Mouse (Mus musculus) C2C12 (cell line): ENCODE results near the gene Chrdl2. TPM values are rescaled to one million over a fixed set of nuclear protein-coding genes. Genes with fewer than 3 reads are reported as not detected.

Experiments
- H3K27me3 ChIP-seq: one replicate; pipeline ENCODE4 v1.6.1; 2011; ENCODE audit not compliant: control insufficient read depth, insufficient read depth, insufficient read length
- H3K36me3 ChIP-seq: one replicate; pipeline ENCODE4 v1.6.1; 2011; ENCODE audit not compliant: control insufficient read depth, insufficient read depth
- H3K4me3 ChIP-seq: one replicate; pipeline ENCODE4 v1.5.1; 2011; ENCODE audit warnings: mild to moderate bottlenecking, control low read depth; ENCODE audit not compliant: poor library complexity, insufficient read depth, severe bottlenecking
- H3K79me2 ChIP-seq: one replicate; pipeline ENCODE4 v1.6.1; 2011; ENCODE audit not compliant: control insufficient read depth, insufficient read depth
- H3K79me3 ChIP-seq: one replicate; pipeline ENCODE4 v1.6.1; 2011; ENCODE audit warnings: low read depth, control low read depth
- H3ac ChIP-seq: one replicate; pipeline ENCODE3; 2011; ENCODE audit warnings: low read depth; ENCODE audit not compliant: control insufficient read depth, insufficient read length
- CEBPB ChIP-seq: IDR thresholded peaks from one replicate; pipeline ENCODE4 v1.6.1; 2011; ENCODE audit warnings: low read depth, mild to moderate bottlenecking, control low read depth, moderate library complexity
- CTCF ChIP-seq: IDR thresholded peaks from one replicate; pipeline ENCODE4 v1.5.1; 2011; ENCODE audit not compliant: control insufficient read depth, insufficient read depth, insufficient read length
- FOSL1 ChIP-seq: IDR thresholded peaks from one replicate; pipeline ENCODE4 v1.8.0; 2011; ENCODE audit warnings: mild to moderate bottlenecking, low read length; ENCODE audit not compliant: poor library complexity, insufficient read depth, severe bottlenecking
- MAX ChIP-seq: IDR thresholded peaks from one replicate; pipeline ENCODE4 v1.6.1; 2011; ENCODE audit warnings: mild to moderate bottlenecking, control low read depth
- MYOD1 ChIP-seq: IDR thresholded peaks from one replicate; pipeline ENCODE4 v1.6.1; 2011; ENCODE audit warnings: low read depth; ENCODE audit not compliant: control insufficient read depth, insufficient read length
- MYOG ChIP-seq: IDR thresholded peaks from one replicate; pipeline ENCODE4 v1.6.1; 2011; ENCODE audit not compliant: control insufficient read depth, insufficient read length; ENCODE audit errors: extremely low read depth
- USF1 ChIP-seq: IDR thresholded peaks from one replicate; pipeline ENCODE4 v1.6.1; 2011; ENCODE audit warnings: low read depth, mild to moderate bottlenecking, control low read depth, moderate library complexity
- polyA plus RNA-seq: library from polyadenylated mRNA; unstranded; fragments of >200 nt; fragmentation: generic; extraction: Trizol; gene quantifications from one replicate; pipeline ENCODE4 v1.2.1, GENCODE M21; 2012; ENCODE audit warnings: missing spikeins

Gene Chrdl2
- polyA plus RNA-seq, 1 experiment, result not detected

DNA sequence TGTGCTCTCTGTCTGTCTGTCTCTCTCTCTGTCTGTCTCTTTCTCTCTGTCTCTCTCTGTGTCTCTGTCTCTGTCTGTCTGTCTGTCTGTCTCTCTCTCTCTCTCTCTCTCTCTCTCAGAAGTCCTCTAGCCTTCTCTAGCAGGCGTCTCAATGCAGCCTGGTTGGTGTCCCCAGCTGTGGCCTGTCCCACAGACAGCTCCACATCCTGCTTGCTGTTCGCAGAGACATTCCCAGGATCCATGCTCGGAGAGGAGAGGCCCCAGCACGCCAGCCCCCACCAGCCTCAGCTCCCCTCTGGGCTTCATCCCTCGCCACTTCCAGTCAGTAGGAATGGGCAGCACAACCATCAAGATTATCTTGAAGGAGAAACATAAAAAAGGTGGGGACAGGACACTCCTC is 21.4 kb downstream of the Chrdl2 start:
- Histone ChIP-seq H3K4me3 (no peak overlapping the region), H3K27me3 (peaks cover 35% of the 10 kb centered on the region), H3K79me3 (no peaks in the 10 kb centered on the region), H3K79me2 (no peaks in the 10 kb centered on the region), H3ac (no peak overlapping the region), H3K36me3 (no peaks in the 10 kb centered on the region)
- no peak for TF ChIP-seq MYOD1
- TF ChIP-seq CEBPB, result no peak
- TF ChIP-seq MAX, result no peak
- no peak for TF ChIP-seq FOSL1
- TF ChIP-seq USF1, result no peak

GRCm38 (mm10) chr7:100029307-100029706 is 23.3 kb downstream of the Chrdl2 start:
- no peak overlapping the region for H3K4me3 ChIP-seq
- TF ChIP-seq MYOD1 (no peak), USF1 (no peak), MYOG (no peak), CTCF (no peak), CEBPB (no peak), MAX (no peak)
- H3K79me3 ChIP-seq, result no peaks in the 10 kb centered on the region
- H3K79me2 ChIP-seq, result no peaks in the 10 kb centered on the region
- peaks cover 44% of the 10 kb centered on the region for H3K27me3 ChIP-seq
- no peak overlapping the region for H3ac ChIP-seq
- no peaks in the 10 kb centered on the region for H3K36me3 ChIP-seq

GRCm38 (mm10) chr7:100030996-100031749 is 25.2 kb downstream of the Chrdl2 start:
- Histone ChIP-seq H3K27me3 (peaks cover 52% of the 10 kb centered on the region), H3K36me3 (no peaks in the 10 kb centered on the region), H3ac (no peak overlapping the region), H3K79me2 (no peaks in the 10 kb centered on the region), H3K4me3 (no peak overlapping the region), H3K79me3 (no peaks in the 10 kb centered on the region)
- no peak for TF ChIP-seq CEBPB
- TF ChIP-seq MAX, result no peak
- TF ChIP-seq MYOG, result no peak
- TF ChIP-seq MYOD1, result no peak
- no peak for TF ChIP-seq CTCF
- no peak for TF ChIP-seq USF1
- no peak for TF ChIP-seq FOSL1

DNA sequence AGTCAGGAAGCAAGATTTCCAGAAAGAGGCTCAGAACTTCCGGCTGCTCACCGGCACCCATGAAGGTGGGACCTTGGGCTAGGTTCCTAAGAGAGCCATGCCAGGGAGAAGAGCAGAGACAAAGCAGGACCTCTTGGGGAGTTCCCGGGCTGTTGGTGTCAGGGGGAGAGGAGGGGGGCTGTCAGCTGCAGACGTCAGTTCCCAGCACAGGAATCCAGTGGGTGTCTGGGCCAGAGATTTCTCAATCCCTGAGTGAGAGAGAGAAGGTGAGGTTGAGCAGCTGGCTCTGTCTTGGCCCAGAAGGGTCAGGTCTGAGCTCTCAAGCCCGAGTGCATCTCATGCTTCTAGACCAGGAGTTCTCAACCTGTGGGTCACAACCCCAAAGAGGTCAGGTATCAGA is 27.7 kb downstream of the Chrdl2 start:
- H3K27me3 ChIP-seq, result peaks cover 42% of the 10 kb centered on the region

DNA sequence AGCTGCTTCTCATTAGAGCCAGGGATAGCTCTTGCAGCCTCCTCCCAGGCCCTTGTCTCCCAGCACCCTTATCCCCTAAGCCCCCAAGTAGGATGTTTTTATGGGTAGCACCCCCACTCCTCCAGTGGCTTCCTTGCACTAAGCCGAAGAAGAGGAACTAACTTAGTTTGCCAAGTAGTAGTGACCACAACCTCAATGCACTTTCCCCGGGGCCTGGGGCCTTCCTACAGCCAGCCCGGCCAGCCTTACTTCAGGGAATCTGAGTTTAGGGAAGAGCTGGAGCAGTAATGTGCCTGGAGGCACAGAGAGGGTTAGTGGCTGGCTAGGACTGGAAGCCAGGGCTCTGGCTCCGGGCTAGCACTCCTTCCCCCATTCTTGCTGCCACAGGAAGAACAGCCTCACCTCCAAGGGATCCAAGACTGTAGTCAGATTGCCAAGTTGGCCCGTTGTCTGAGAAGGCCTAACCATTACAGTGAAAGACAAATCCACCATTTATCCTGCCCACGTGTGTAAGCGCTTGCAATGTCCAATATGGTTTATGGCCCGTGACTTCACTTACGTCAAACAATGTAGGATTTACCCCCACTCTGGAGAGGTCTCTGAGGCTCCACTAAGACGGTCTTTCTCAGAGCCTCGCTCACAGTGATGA is 29.0 kb downstream of the Chrdl2 start:
- Histone ChIP-seq H3K4me3 (no peak overlapping the region), H3K79me3 (no peaks in the 10 kb centered on the region), H3K79me2 (no peaks in the 10 kb centered on the region), H3ac (no peak overlapping the region), H3K27me3 (peaks cover 39% of the 10 kb centered on the region), H3K36me3 (no peaks in the 10 kb centered on the region)
- TF ChIP-seq FOSL1 (no peak), USF1 (no peak)

More for the DNA sequence above, 27.7 kb downstream of the Chrdl2 start:
- H3K4me3 ChIP-seq, result no peak overlapping the region
- TF ChIP-seq USF1, result no peak
- TF ChIP-seq MAX, result no peak
- TF ChIP-seq FOSL1, result no peak
- TF ChIP-seq MYOD1, result no peak
- no peak for TF ChIP-seq CTCF
- TF ChIP-seq MYOG, result no peak
- no peak for TF ChIP-seq CEBPB
- no peaks in the 10 kb centered on the region for H3K79me3 ChIP-seq
- H3K79me2 ChIP-seq, result no peaks in the 10 kb centered on the region
- no peak overlapping the region for H3ac ChIP-seq
- H3K36me3 ChIP-seq, result no peaks in the 10 kb centered on the region

- TF ChIP-seq USF1 (no peak), CEBPB (no peak), MYOD1 (no peak), CTCF (no peak), MAX (no peak)
- peaks cover 36% of the 10 kb centered on the region for H3K27me3 ChIP-seq
- no peaks in the 10 kb centered on the region for H3K79me3 ChIP-seq
- H3K36me3 ChIP-seq, result no peaks in the 10 kb centered on the region
- H3ac ChIP-seq, result no peak overlapping the region
- H3K79me2 ChIP-seq, result no peaks in the 10 kb centered on the region
- H3K4me3 ChIP-seq, result no peak overlapping the region
These were observed 30.1 kb downstream of the Chrdl2 start for GRCm38 (mm10) chr7:100036050-100036449.
